Mouse (Mus musculus) thymus, adult 2 months (tissue): ENCODE results near the gene Pitpnm2. TPM values are rescaled to one million over a fixed set of nuclear protein-coding genes. Genes with fewer than 3 reads are reported as not detected.

ENCODE experiments used
- DNase-seq: peaks from one replicate; pipeline ENCODE4 v3.0.0; 2021
- H3K27ac ChIP-seq: fragments of 200-500 bp; 2 replicates; pipeline ENCODE4 v1.5.1; 2012; ENCODE audit warnings: low read length, control low read depth; ENCODE audit not compliant: control insufficient read depth, insufficient read depth
- H3K27me3 ChIP-seq: fragments of 200-500 bp; 2 replicates; pipeline ENCODE4 v1.6.1; 2012; ENCODE audit warnings: mild to moderate bottlenecking, low read length, moderate library complexity, mixed read lengths; ENCODE audit not compliant: control insufficient read depth, insufficient read depth
- H3K36me3 ChIP-seq: fragments of 200-500 bp; 2 replicates; pipeline ENCODE4 v1.6.1; 2012; ENCODE audit warnings: mild to moderate bottlenecking, low read length, moderate library complexity; ENCODE audit not compliant: control insufficient read depth, insufficient read depth
- H3K4me1 ChIP-seq: fragments of 200-500 bp; replicated peaks from 2 replicates; pipeline ENCODE4 v1.6.1; 2012; ENCODE audit warnings: low read length; ENCODE audit not compliant: control insufficient read depth, insufficient read depth
- H3K4me3 ChIP-seq: fragments of 200-500 bp; 2 replicates; pipeline ENCODE4 v1.5.1; 2012; ENCODE audit warnings: mild to moderate bottlenecking, low read length, control low read depth, moderate library complexity; ENCODE audit not compliant: control insufficient read depth, insufficient read depth
- CTCF ChIP-seq: fragments of 200-500 bp; IDR thresholded peaks from 2 replicates; pipeline ENCODE4 v1.5.1; 2012; ENCODE audit warnings: mild to moderate bottlenecking, control low read depth, low read length, moderate library complexity, borderline replicate concordance; ENCODE audit not compliant: control insufficient read depth, poor library complexity, insufficient read depth; ENCODE audit errors: extremely low read depth
- POLR2A ChIP-seq: fragments of 200-500 bp; IDR thresholded peaks from 2 replicates; pipeline ENCODE4 v1.6.1; 2012; ENCODE audit warnings: mild to moderate bottlenecking, low read length, control low read depth, moderate library complexity; ENCODE audit not compliant: control insufficient read depth, poor library complexity, insufficient read depth; ENCODE audit errors: extremely low read depth
- WGBS: fragments of 180-500 bp; shearing (Covaris S2); methylation state at CpG from one replicate; pipeline ENCODE4 v1.1.7; 2018; 5-methylcytosine and 5-hydroxymethylcytosine counted together
- polyA plus RNA-seq: library from polyadenylated mRNA; depleted of rRNA; stranded (reverse); fragments of >200 nt; gene quantifications from 2 replicates; pipeline ENCODE4 v1.2.3, GENCODE M21; 2012

Gene Pitpnm2
- polyA plus RNA-seq, 1 experiment, result 279 TPM

DNA sequence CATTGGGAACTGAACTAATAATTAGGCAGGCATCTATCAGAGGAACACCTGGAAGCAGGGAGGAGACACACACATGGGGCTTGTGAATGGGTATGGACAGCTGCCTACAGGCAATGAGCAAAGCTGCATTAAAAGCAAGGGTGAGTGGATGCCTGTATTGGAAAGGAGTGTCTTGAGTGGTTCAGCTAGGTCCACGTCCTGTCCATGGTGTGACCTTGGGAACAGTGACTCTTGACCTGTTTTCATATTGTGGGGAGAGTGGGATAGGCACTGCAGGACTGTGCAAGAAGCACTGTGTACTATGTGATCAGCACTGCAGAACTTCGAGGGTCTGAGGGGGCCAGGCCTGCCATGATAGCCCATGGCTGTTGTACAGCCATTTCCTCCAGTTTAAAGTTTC is 150.6 kb downstream of the Pitpnm2 start:
- no peak overlapping the region for H3K4me3 ChIP-seq
- no peaks in the 10 kb centered on the region for H3K36me3 ChIP-seq
- WGBS, result 97% methylated on average over 2 of the region's 2 CpGs
- H3K27me3 ChIP-seq, result no peaks in the 10 kb centered on the region
- no peak overlapping the region for H3K27ac ChIP-seq
- no peak for DNase-seq
- peaks cover 11% of the 10 kb centered on the region for H3K4me1 ChIP-seq
- TF ChIP-seq POLR2A, result no peak
- no peak for TF ChIP-seq CTCF

- Histone ChIP-seq H3K27me3 (no peaks in the 10 kb centered on the region), H3K4me3 (peak within 1 kb of the TSS; percentile 38), H3K4me1 (peaks cover 11% of the 10 kb centered on the region), H3K27ac (no peak within 1 kb of the TSS), H3K36me3 (no peaks in the 10 kb centered on the region)
- WGBS, result 2% methylated on average over 42 of the region's 42 CpGs
- TF ChIP-seq POLR2A (0 out of 2 replicates have a peak, but pooled peaks have one; percentile 13), CTCF (no peak)
- peak; percentile 89 for DNase-seq
These were observed 153.8 kb downstream of the Pitpnm2 start, which contains the start of gene Abcb9 for GRCm38 (mm10) chr5:124095596-124096232. TSS of gene Abcb9 (minus strand) at chr5:124095798.

- H3K27me3 ChIP-seq, result no peaks in the 10 kb centered on the region
- 25% methylated on average over 19 of the region's 19 CpGs for WGBS
- no peaks in the 10 kb centered on the region for H3K36me3 ChIP-seq
- no peak overlapping the region for H3K27ac ChIP-seq
- peak overlapping the region; percentile 38 for H3K4me3 ChIP-seq
- peaks cover 11% of the 10 kb centered on the region for H3K4me1 ChIP-seq
- DNase-seq, result no peak
- TF ChIP-seq POLR2A, result no peak
- no peak for TF ChIP-seq CTCF
These were observed 154.4 kb downstream of the Pitpnm2 start for GRCm38 (mm10) chr5:124095077-124095581.

- Histone ChIP-seq H3K27ac (no peak overlapping the region), H3K4me3 (no peak overlapping the region), H3K27me3 (no peaks in the 10 kb centered on the region), H3K36me3 (no peaks in the 10 kb centered on the region), H3K4me1 (peaks cover 11% of the 10 kb centered on the region)
- 95% methylated on average over 12 of the region's 12 CpGs for WGBS
- DNase-seq, result no peak
- TF ChIP-seq CTCF (no peak), POLR2A (no peak)
These were observed 155.5 kb downstream of the Pitpnm2 start for GRCm38 (mm10) chr5:124093852-124094604.

GRCm38 (mm10) chr5:124093120-124093794 is 156.3 kb downstream of the Pitpnm2 start:
- Histone ChIP-seq H3K4me3 (no peak overlapping the region), H3K27me3 (no peaks in the 10 kb centered on the region), H3K4me1 (peaks cover 11% of the 10 kb centered on the region), H3K36me3 (no peaks in the 10 kb centered on the region), H3K27ac (no peak overlapping the region)
- 92% methylated on average over 11 of the region's 11 CpGs for WGBS
- DNase-seq, result no peak
- TF ChIP-seq POLR2A (no peak), CTCF (no peak)

DNA sequence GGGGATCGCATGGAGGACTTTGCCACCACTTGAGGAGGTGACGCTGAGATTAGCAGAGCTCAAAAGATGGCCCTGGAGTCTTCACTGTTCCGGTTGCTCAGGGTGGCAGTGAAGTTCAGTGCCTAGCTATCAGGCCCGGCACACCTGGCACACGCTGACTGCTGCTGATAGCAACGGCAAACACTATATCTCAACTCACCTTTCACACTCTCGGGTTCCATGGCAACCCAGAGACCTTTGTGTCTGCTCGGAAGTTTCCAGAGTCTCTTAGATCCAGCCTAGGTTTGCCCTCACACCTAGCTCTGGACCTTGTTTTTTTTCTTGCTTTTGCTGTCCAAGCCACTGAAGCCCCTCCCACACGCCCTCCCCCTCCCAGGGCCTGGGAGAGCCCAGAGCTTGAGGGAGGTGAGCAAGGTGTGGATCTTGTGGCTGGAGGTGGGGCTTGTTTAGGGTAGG is 157.6 kb downstream of the Pitpnm2 start:
- peaks cover 11% of the 10 kb centered on the region for H3K4me1 ChIP-seq
- no peak for DNase-seq
- H3K27ac ChIP-seq, result no peak overlapping the region
- no peaks in the 10 kb centered on the region for H3K36me3 ChIP-seq
- no peaks in the 10 kb centered on the region for H3K27me3 ChIP-seq
- TF ChIP-seq POLR2A (no peak), CTCF (no peak)
- 96% methylated on average over 9 of the region's 9 CpGs for WGBS
- H3K4me3 ChIP-seq, result no peak overlapping the region
